Mouse (Mus musculus): ENCODE results near the gene Cd300ld2. TPM values are rescaled to one million over a fixed set of nuclear protein-coding genes. Genes with fewer than 3 reads are reported as not detected.
"Not testable (repeated sequence)": the region's sequence is repeated elsewhere in the genome, so short reads cannot be mapped to it uniquely, and the experiment has no call there.

The Cd300ld2 gene
- not detected in 2 replicates for total RNA-seq (2017)

GRCm38 (mm10) chr11:115016093-115016492 lies at the start of gene Cd300ld2:
Cd300ld2 (minus strand) TSS chr11:115016193.
- ATAC-seq (replicated peaks in 1 of 2; ENCODE audit: insufficient read depth in 1 of 2, low FRiP score in 2 of 2, low TSS enrichment in 1 of 2, low read depth in 1 of 2, poor library complexity in 2 of 2, severe bottlenecking in 2 of 2), result not testable (repeated sequence)

- no peak for ATAC-seq (replicated peaks in 1 of 2; ENCODE audit: insufficient read depth in 1 of 2, low FRiP score in 2 of 2, low TSS enrichment in 1 of 2, low read depth in 1 of 2, poor library complexity in 2 of 2, severe bottlenecking in 2 of 2)
Measured at GRCm38 (mm10) chr11:115062077-115062476, 46.1 kb upstream of the Cd300ld2 start, which contains the start of gene Cd300e. Cd300e (minus strand) TSS chr11:115062177.

- ATAC-seq (replicated peaks in 1 of 2; ENCODE audit: insufficient read depth in 1 of 2, low FRiP score in 2 of 2, low TSS enrichment in 1 of 2, low read depth in 1 of 2, poor library complexity in 2 of 2, severe bottlenecking in 2 of 2), result peak in 1 of 2 experiments; percentile 17; a peak in 1 of 4 replicates
Measured at GRCm38 (mm10) chr11:115059797-115060196, 43.8 kb upstream of the Cd300ld2 start.

GRCm38 (mm10) chr11:115058701-115059100 lies 42.7 kb upstream of the Cd300ld2 start:
- ATAC-seq (replicated peaks in 1 of 2; ENCODE audit: insufficient read depth in 1 of 2, low FRiP score in 2 of 2, low TSS enrichment in 1 of 2, low read depth in 1 of 2, poor library complexity in 2 of 2, severe bottlenecking in 2 of 2), result no peak

- no peak for ATAC-seq (replicated peaks in 1 of 2; ENCODE audit: insufficient read depth in 1 of 2, low FRiP score in 2 of 2, low TSS enrichment in 1 of 2, low read depth in 1 of 2, poor library complexity in 2 of 2, severe bottlenecking in 2 of 2)
Measured at GRCm38 (mm10) chr11:115054537-115054936, 38.5 kb upstream of the Cd300ld2 start.

- no peak for ATAC-seq (replicated peaks in 1 of 2; ENCODE audit: insufficient read depth in 1 of 2, low FRiP score in 2 of 2, low TSS enrichment in 1 of 2, low read depth in 1 of 2, poor library complexity in 2 of 2, severe bottlenecking in 2 of 2)
Measured at GRCm38 (mm10) chr11:115052991-115053390, 37.0 kb upstream of the Cd300ld2 start.

- ATAC-seq (replicated peaks in 1 of 2; ENCODE audit: insufficient read depth in 1 of 2, low FRiP score in 2 of 2, low TSS enrichment in 1 of 2, low read depth in 1 of 2, poor library complexity in 2 of 2, severe bottlenecking in 2 of 2), result peak; percentile 69 to 71
Measured at GRCm38 (mm10) chr11:115052206-115052605, 36.2 kb upstream of the Cd300ld2 start.

GRCm38 (mm10) chr11:115049282-115049895 lies 33.4 kb upstream of the Cd300ld2 start:
- no peak; a peak in 1 of 4 replicates for ATAC-seq (replicated peaks in 1 of 2; ENCODE audit: insufficient read depth in 1 of 2, low FRiP score in 2 of 2, low TSS enrichment in 1 of 2, low read depth in 1 of 2, poor library complexity in 2 of 2, severe bottlenecking in 2 of 2)

- no peak for ATAC-seq (replicated peaks in 1 of 2; ENCODE audit: insufficient read depth in 1 of 2, low FRiP score in 2 of 2, low TSS enrichment in 1 of 2, low read depth in 1 of 2, poor library complexity in 2 of 2, severe bottlenecking in 2 of 2)
Measured at GRCm38 (mm10) chr11:115048259-115048658, 32.3 kb upstream of the Cd300ld2 start, which contains the start of gene Cd300ld3. Cd300ld3 (minus strand) TSS chr11:115048409.

GRCm38 (mm10) chr11:115037669-115038068 lies 21.7 kb upstream of the Cd300ld2 start, which contains the start of gene Cd300ld5:
Cd300ld5 (minus strand) TSS chr11:115037769.
- ATAC-seq (replicated peaks in 1 of 2; ENCODE audit: insufficient read depth in 1 of 2, low FRiP score in 2 of 2, low TSS enrichment in 1 of 2, low read depth in 1 of 2, poor library complexity in 2 of 2, severe bottlenecking in 2 of 2), result not testable (repeated sequence)

- ATAC-seq (replicated peaks in 1 of 2; ENCODE audit: insufficient read depth in 1 of 2, low FRiP score in 2 of 2, low TSS enrichment in 1 of 2, low read depth in 1 of 2, poor library complexity in 2 of 2, severe bottlenecking in 2 of 2), result not testable (repeated sequence)
Measured at GRCm38 (mm10) chr11:115026912-115027311, 10.9 kb upstream of the Cd300ld2 start, which contains the start of gene Cd300ld4. Cd300ld4 (minus strand) TSS chr11:115027012.

- ATAC-seq (replicated peaks in 1 of 2; ENCODE audit: insufficient read depth in 1 of 2, low FRiP score in 2 of 2, low TSS enrichment in 1 of 2, low read depth in 1 of 2, poor library complexity in 2 of 2, severe bottlenecking in 2 of 2), result peak; percentile 75 to 83
Measured at GRCm38 (mm10) chr11:115004070-115004469, 11.9 kb downstream of the Cd300ld2 start.

- ATAC-seq (replicated peaks in 1 of 2; ENCODE audit: insufficient read depth in 1 of 2, low FRiP score in 2 of 2, low TSS enrichment in 1 of 2, low read depth in 1 of 2, poor library complexity in 2 of 2, severe bottlenecking in 2 of 2), result peak; percentile 42 to 44
Measured at GRCm38 (mm10) chr11:115001474-115002040, 14.4 kb downstream of the Cd300ld2 start, which contains the start of gene Cd300c2. Cd300c2 (minus strand) TSS chr11:115001880.

- ATAC-seq (replicated peaks in 1 of 2; ENCODE audit: insufficient read depth in 1 of 2, low FRiP score in 2 of 2, low TSS enrichment in 1 of 2, low read depth in 1 of 2, poor library complexity in 2 of 2, severe bottlenecking in 2 of 2), result peak in 1 of 2 experiments; percentile 48; a peak in 1 of 4 replicates
Measured at GRCm38 (mm10) chr11:114989793-114990192, 26.2 kb downstream of the Cd300ld2 start, which contains the start of gene Cd300ld. Cd300ld (minus strand) TSS chr11:114989922.

GRCm38 (mm10) chr11:114981866-114982265 lies 34.1 kb downstream of the Cd300ld2 start:
- no peak for ATAC-seq (replicated peaks in 1 of 2; ENCODE audit: insufficient read depth in 1 of 2, low FRiP score in 2 of 2, low TSS enrichment in 1 of 2, low read depth in 1 of 2, poor library complexity in 2 of 2, severe bottlenecking in 2 of 2)

- no peak for ATAC-seq (replicated peaks in 1 of 2; ENCODE audit: insufficient read depth in 1 of 2, low FRiP score in 2 of 2, low TSS enrichment in 1 of 2, low read depth in 1 of 2, poor library complexity in 2 of 2, severe bottlenecking in 2 of 2)
Measured at GRCm38 (mm10) chr11:114972726-114973125, 43.3 kb downstream of the Cd300ld2 start.

GRCm38 (mm10) chr11:114968752-114969207 lies 47.2 kb downstream of the Cd300ld2 start, which contains the start of gene Cd300c:
Cd300c (minus strand) TSS chr11:114969157.
- peak; percentile 68 for ATAC-seq (replicated peaks in 1 of 2; ENCODE audit: insufficient read depth in 1 of 2, low FRiP score in 2 of 2, low TSS enrichment in 1 of 2, low read depth in 1 of 2, poor library complexity in 2 of 2, severe bottlenecking in 2 of 2)

GRCm38 (mm10) chr11:114965182-114965828 lies 50.7 kb downstream of the Cd300ld2 start:
- peak; percentile 68 to 70 for ATAC-seq (replicated peaks in 1 of 2; ENCODE audit: insufficient read depth in 1 of 2, low FRiP score in 2 of 2, low TSS enrichment in 1 of 2, low read depth in 1 of 2, poor library complexity in 2 of 2, severe bottlenecking in 2 of 2)

All from hematopoietic stem cell, adult 5-6 weeks (primary cell).